Comparison of ENCODE assay signal across 35 mouse cellular contexts in genomic region chr19:41118346-41118745, GRCm38 (mm10). TPM values are rescaled to one million over a fixed set of nuclear protein-coding genes. Genes with fewer than 3 reads are reported as not detected.
DNase-seq lines count a peak whose midpoint lies in the region; ATAC-seq and TF ChIP-seq lines count a peak whose summit lies in the region.
"Had no signal": no experiment of that assay in that cellular context is flagged by ENCODE, and none has a peak within 500 bp of the region (broad histone marks: within the 10 kb centered on the region; RNA-seq: fewer than 3 reads in every experiment).

No protein-coding gene starts in this region.

- peak; percentile 18 for DNase-seq in heart, postnatal 4 days
- no peak for DNase-seq in heart, adult 8-10 months (ENCODE audit: low spot score)
- DNase-seq in lung, postnatal 14 days = no peak
- DNase-seq in limb, embryonic 14.5 days (ENCODE audit: low spot score) = peak; percentile 53
- no peak for DNase-seq in layer of hippocampus, adult 9-11 months
- DNase-seq: adrenal gland, postnatal 10 days; cerebellum, adult 11 months; cerebellum, adult 9-10 months; cerebellum, postnatal 36 days; gastrocnemius, postnatal 14 days; kidney, adult 11 months; kidney, postnatal 36 days; right cerebral cortex, postnatal 25 days; spleen, adult 18-20 months; thymus, adult 18-20 months; thymus, postnatal 36 days had no signal

- peak; percentile 76 for ATAC-seq in lung, embryonic 16.5 days (ENCODE audit: low read depth)
- no peak for ATAC-seq in embryonic facial prominence, embryonic 12.5 days (ENCODE audit: insufficient number of reproducible peaks, insufficient read depth, low FRiP score, low TSS enrichment)
- peak; percentile 85 for ATAC-seq in limb, embryonic 14.5 days (ENCODE audit: low FRiP score, low read depth)
- ATAC-seq: forebrain, embryonic 13.5 days; Patski had no signal

- 31% methylated on average over 6 of the region's 6 CpGs for WGBS in lung, embryonic 16.5 days
- 30% methylated on average over 6 of the region's 6 CpGs for WGBS in embryonic facial prominence, embryonic 12.5 days
- 35% methylated on average over 6 of the region's 6 CpGs for WGBS in limb, embryonic 14.5 days

- H3K36me3 ChIP-seq in lung, embryonic 16.5 days (ENCODE audit: control insufficient read depth, insufficient read depth, low read length) = no peaks in the 10 kb centered on the region
- no peaks in the 10 kb centered on the region for H3K36me3 ChIP-seq in embryonic facial prominence, embryonic 12.5 days
- no peaks in the 10 kb centered on the region for H3K36me3 ChIP-seq in limb, embryonic 14.5 days (ENCODE audit: control insufficient read depth, insufficient read depth, low read length)
- H3K36me3 ChIP-seq: heart, embryonic 12.5 days; liver, embryonic 15.5 days; midbrain, embryonic 12.5 days had no signal

- H3K27ac ChIP-seq in lung, embryonic 16.5 days (ENCODE audit: low read length) = no peak overlapping the region
- 0 out of 2 replicates have a peak overlapping the region, but pooled peaks have one; percentile 19 for H3K27ac ChIP-seq in embryonic facial prominence, embryonic 12.5 days
- no peak overlapping the region for H3K27ac ChIP-seq in limb, embryonic 14.5 days (replicated peaks; ENCODE audit: low read depth, low read length)
- H3K27ac ChIP-seq: forebrain, embryonic 13.5 days; hindbrain, embryonic 14.5 days; layer of hippocampus, adult 2 months; liver, embryonic 15.5 days; midbrain, embryonic 12.5 days; stomach, postnatal 0 days had no signal

- TF ChIP-seq POLR2A in limb, embryonic 14.5 days (IDR thresholded peaks at IDR 0.05; ENCODE audit: borderline replicate concordance, extremely low read depth, insufficient read depth, insufficient read length) = no peak

- no peak overlapping the region for H3K9ac ChIP-seq in lung, embryonic 16.5 days (ENCODE audit: low read length)
- H3K9ac ChIP-seq in embryonic facial prominence, embryonic 12.5 days = no peak overlapping the region
- H3K9ac ChIP-seq in limb, embryonic 14.5 days (ENCODE audit: low read depth, low read length, severe bottlenecking) = no peak overlapping the region
- H3K9ac ChIP-seq: forebrain, embryonic 13.5 days; heart, embryonic 12.5 days; hindbrain, embryonic 14.5 days; liver, embryonic 15.5 days; midbrain, embryonic 12.5 days had no signal

- H3K4me2 ChIP-seq in lung, embryonic 16.5 days (ENCODE audit: low read depth, low read length) = no peak overlapping the region
- H3K4me2 ChIP-seq in embryonic facial prominence, embryonic 12.5 days (replicated peaks) = no peak overlapping the region
- no peak overlapping the region for H3K4me2 ChIP-seq in limb, embryonic 14.5 days (replicated peaks; ENCODE audit: low read depth, low read length, severe bottlenecking)
- H3K4me2 ChIP-seq: forebrain, embryonic 13.5 days; heart, embryonic 12.5 days; hindbrain, embryonic 14.5 days; liver, embryonic 15.5 days; midbrain, embryonic 12.5 days had no signal

- 0 out of 2 replicates have a peak, but pooled peaks cover 3% of the 10 kb centered on the region for H3K4me1 ChIP-seq in lung, embryonic 16.5 days (replicated peaks; ENCODE audit: control insufficient read depth, insufficient read depth, low read length)
- H3K4me1 ChIP-seq in embryonic facial prominence, embryonic 12.5 days = peaks cover 19% of the 10 kb centered on the region; the same call in 1 of the 2 replicates
- peaks cover 8% of the 10 kb centered on the region for H3K4me1 ChIP-seq in limb, embryonic 14.5 days (ENCODE audit: control insufficient read depth, insufficient read depth, low read length)
- H3K4me1 ChIP-seq: heart, embryonic 12.5 days; liver, embryonic 15.5 days had no signal

- no peak overlapping the region for H3K4me3 ChIP-seq in lung, embryonic 16.5 days (ENCODE audit: low read length)
- no peak overlapping the region for H3K4me3 ChIP-seq in embryonic facial prominence, embryonic 12.5 days
- H3K4me3 ChIP-seq in limb, embryonic 14.5 days (replicated peaks; ENCODE audit: low read length) = no peak overlapping the region
- H3K4me3 ChIP-seq: forebrain, embryonic 13.5 days; heart, embryonic 12.5 days; layer of hippocampus, adult 2 months; liver, embryonic 15.5 days; megakaryocyte, embryonic 14.5 days; midbrain, embryonic 12.5 days had no signal

- no peaks in the 10 kb centered on the region for H3K9me3 ChIP-seq in lung, embryonic 16.5 days (ENCODE audit: control insufficient read depth, low read length)
- no peaks in the 10 kb centered on the region for H3K9me3 ChIP-seq in embryonic facial prominence, embryonic 12.5 days
- H3K9me3 ChIP-seq in limb, embryonic 14.5 days (ENCODE audit: control insufficient read depth, low read length) = no peaks in the 10 kb centered on the region
- H3K9me3 ChIP-seq: forebrain, embryonic 13.5 days; heart, embryonic 12.5 days; liver, embryonic 15.5 days; megakaryocyte, embryonic 14.5 days; midbrain, embryonic 12.5 days had no signal

- no peaks in the 10 kb centered on the region for H3K27me3 ChIP-seq in lung, embryonic 16.5 days (ENCODE audit: control insufficient read depth, insufficient read depth, low read depth, low read length)
- H3K27me3 ChIP-seq in embryonic facial prominence, embryonic 12.5 days = no peaks in the 10 kb centered on the region
- H3K27me3 ChIP-seq in limb, embryonic 14.5 days (ENCODE audit: control insufficient read depth, insufficient read depth, low read length) = no peaks in the 10 kb centered on the region
- H3K27me3 ChIP-seq: liver, embryonic 15.5 days had no signal

RNA-seq across cellular contexts. Expression of gene Opalin, which starts 41.4 kb away (rescaled TPM):
- total RNA-seq in heart, postnatal 4 days (2021) = not detected
- not detected for total RNA-seq in heart, adult 8-10 months (2022)
- polyA plus RNA-seq in lung, embryonic 16.5 days (2015; fragmentation: Nextera tagmentation; extraction: Ambion mirVana) = not detected in 2 replicates
- polyA plus RNA-seq in embryonic facial prominence, embryonic 12.5 days (2016; fragmentation: Nextera tagmentation; extraction: Ambion mirVana) = not detected in 2 replicates
- polyA plus RNA-seq in limb, embryonic 14.5 days (2012; rRNA removed) = not detected in 2 replicates
- polyA plus RNA-seq in limb, embryonic 14.5 days (2014; fragmentation: Nextera tagmentation; extraction: Ambion mirVana) = not detected in 2 replicates
- total RNA-seq: adrenal gland, postnatal 10 days; gastrocnemius, postnatal 14 days; granulocyte monocyte progenitor cell, adult 5-6 weeks; hematopoietic stem cell, adult 5-6 weeks; liver, adult 2 months; MEL; monocyte, adult 5-6 weeks; neutrophil, adult 5-6 weeks had no signal
- polyA plus RNA-seq: forebrain, embryonic 13.5 days; heart, postnatal 0 days; hindbrain, embryonic 14.5 days; kidney, embryonic 14.5 days; liver, adult 2 months; liver, embryonic 15.5 days; midbrain, embryonic 12.5 days; Patski; stomach, postnatal 0 days had no signal

Comparison
In these comparisons a context has a peak if more than half of its experiments do, and no peak if none do; other contexts are left out.
1. DNase-seq: peak in heart, postnatal 4 days (single experiment) and limb, embryonic 14.5 days (single experiment); none in heart, adult 8-10 months (single experiment), lung, postnatal 14 days (single experiment) and layer of hippocampus, adult 9-11 months (single experiment).